Mouse (Mus musculus) layer of hippocampus, postnatal 25 days (tissue): ENCODE data around the gene Rtl1. TPM values are rescaled to one million over a fixed set of nuclear protein-coding genes. Genes with fewer than 3 reads are reported as not detected.

Experiments
- microRNA-seq, 2 experiments: library from miRNA; unstranded; fragments of <30 nt; microRNA quantifications; one replicate each; pipeline ENCODE4 v1.2.0; 2021
- total RNA-seq, 2 experiments: library from RNA; stranded (reverse); gene quantifications; 2 replicates each; pipeline ENCODE4 v1.2.3; 2021

The Rtl1 gene
- total RNA-seq, 2 experiments from 2014 or later: 0.15 TPM; not detected in 1

Small RNAs within 50 kb of the gene (microRNA-seq; reads per million reads assigned to microRNA genes)
- gene Gm23912: 0 reads per million in 2 experiments
- 81.0 to 113 reads per million in 2 experiments for gene Mir1188
- 52,924 to 78,370 reads per million in 2 experiments for gene Mir127
- 0 reads per million in 2 experiments for gene Mir136
- gene Mir1906-1: 0 reads per million in 2 experiments
- gene Mir3070a: 14.1 to 28.3 reads per million in 2 experiments
- gene Mir3070b: 15.9 to 36.6 reads per million in 2 experiments
- 0 reads per million in 2 experiments for gene Mir3071
- gene Mir337: 0 reads per million in 2 experiments
- 1,606 to 2,322 reads per million in 2 experiments for gene Mir341
- gene Mir3544: 0 reads per million in 2 experiments
- 1,601 to 1,676 reads per million in 2 experiments for gene Mir370
- gene Mir431: 1,343 to 1,529 reads per million in 2 experiments
- 0 reads per million in 2 experiments for gene Mir432
- 12,581 to 21,713 reads per million in 2 experiments for gene Mir433
- 1,674 to 2,251 reads per million in 2 experiments for gene Mir434
- 88.0 to 96.3 reads per million in 2 experiments for gene Mir493
- gene Mir540: 901 to 1,272 reads per million in 2 experiments
- 388 to 545 reads per million in 2 experiments for gene Mir665
- 881 to 1,091 reads per million in 2 experiments for gene Mir673
- gene Mir770: 13,417 to 22,030 reads per million in 2 experiments

Other genes with a start within 250 kb of the Rtl1 start
- gene Dlk1, start 147.5 kb downstream of the Rtl1 start, total RNA-seq: 1 to 10 TPM; 3.4 to 6.7 TPM